Mouse (Mus musculus) intestine, embryonic 16.5 days (tissue): ENCODE data around the gene Gm45062. TPM values are rescaled to one million over a fixed set of nuclear protein-coding genes. Genes with fewer than 3 reads are reported as not detected.
"Not testable (repeated sequence)": the region's sequence is repeated elsewhere in the genome, so short reads cannot be mapped to it uniquely, and the experiment has no call there.

ENCODE experiments used
- ATAC-seq: fragments of 200-750 bp; cut with Nextera tagmentation; 2 replicates; pipeline ENCODE4 v1.8.0; 2017; ENCODE audit warnings: moderate TSS enrichment, moderate library complexity
- H3K27ac ChIP-seq: fragments of 300-500 bp; sonication (generic); 2 replicates; pipeline ENCODE4 v1.5.1; 2014; ENCODE audit warnings: mild to moderate bottlenecking, low read length
- H3K27me3 ChIP-seq: fragments of 300-500 bp; sonication (generic); replicated peaks from 2 replicates; pipeline ENCODE4 v1.6.1; 2014; ENCODE audit warnings: low read length, control low read depth, mixed read lengths; ENCODE audit not compliant: control insufficient read depth, insufficient read depth
- H3K36me3 ChIP-seq: fragments of 300-500 bp; sonication (generic); 2 replicates; pipeline ENCODE4 v1.6.1; 2014; ENCODE audit warnings: low read length, control low read depth; ENCODE audit not compliant: control insufficient read depth, insufficient read depth
- H3K4me1 ChIP-seq: fragments of 300-500 bp; sonication (generic); 2 replicates; pipeline ENCODE4 v1.6.1; 2014; ENCODE audit warnings: low read length, control low read depth, mixed read lengths; ENCODE audit not compliant: control insufficient read depth, insufficient read depth
- H3K4me2 ChIP-seq: fragments of 300-500 bp; sonication (generic); 2 replicates; pipeline ENCODE4 v1.6.1; 2014; ENCODE audit warnings: low read depth, low read length, control low read depth
- H3K4me3 ChIP-seq: fragments of 300-500 bp; sonication (generic); 2 replicates; pipeline ENCODE4 v1.5.1; 2014; ENCODE audit warnings: mild to moderate bottlenecking, low read length
- H3K9ac ChIP-seq: fragments of 300-500 bp; sonication (generic); 2 replicates; pipeline ENCODE4 v1.6.1; 2014; ENCODE audit warnings: low read depth, low read length
- H3K9me3 ChIP-seq: fragments of 300-500 bp; sonication (generic); 2 replicates; pipeline ENCODE4 v1.6.1; 2016; ENCODE audit warnings: low read length, control low read depth; ENCODE audit not compliant: control insufficient read depth
- WGBS: fragments of 180-500 bp; shearing (Covaris S2); extraction: QIAGEN DNeasy Blood & Tissue Kit; methylation state at CpG from one replicate; pipeline ENCODE4 v1.1.7; 2014; 5-methylcytosine and 5-hydroxymethylcytosine counted together
- polyA plus RNA-seq: library from polyadenylated mRNA; unstranded; fragments of >200 nt; fragmentation: Nextera tagmentation; extraction: Ambion mirVana; gene quantifications from 2 replicates; pipeline ENCODE4 v1.2.1, GENCODE M21; 2015

The Gm45062 gene
- polyA plus RNA-seq, 1 experiment from 2014 or later = 6.2 TPM

GRCm38 (mm10) chr6:8511447-8511846, 252.2 kb downstream of the Gm45062 start:
- Histone ChIP-seq H3K9me3 (no peaks in the 10 kb centered on the region), H3K4me3 (peak overlapping the region; percentile 93), H3K36me3 (no peaks in the 10 kb centered on the region), H3K4me1 (peaks cover 15% of the 10 kb centered on the region; the same call in 1 of the 2 replicates), H3K27ac (no peak overlapping the region), H3K27me3 (no peaks in the 10 kb centered on the region), H3K9ac (0 out of 2 replicates have a peak overlapping the region, but pooled peaks have one; percentile 14), H3K4me2 (peak overlapping the region; percentile 59)
- 25% methylated on average over 3 of the region's 3 CpGs for WGBS
- no peak for ATAC-seq

GRCm38 (mm10) chr6:8512416-8512815, 253.2 kb downstream of the Gm45062 start:
- Histone ChIP-seq H3K9ac (0 out of 2 replicates have a peak overlapping the region, but pooled peaks have one; percentile 14), H3K9me3 (no peaks in the 10 kb centered on the region), H3K4me2 (peak overlapping the region; percentile 59), H3K27ac (no peak overlapping the region), H3K4me3 (peak overlapping the region; percentile 30), H3K4me1 (peaks cover 15% of the 10 kb centered on the region; the same call in 1 of the 2 replicates), H3K27me3 (no peaks in the 10 kb centered on the region), H3K36me3 (no peaks in the 10 kb centered on the region)
- WGBS = 35% methylated on average over 8 of the region's 8 CpGs
- no peak for ATAC-seq

GRCm38 (mm10) chr6:8519687-8520086, 260.4 kb downstream of the Gm45062 start:
- no peak overlapping the region for H3K27ac ChIP-seq

DNA sequence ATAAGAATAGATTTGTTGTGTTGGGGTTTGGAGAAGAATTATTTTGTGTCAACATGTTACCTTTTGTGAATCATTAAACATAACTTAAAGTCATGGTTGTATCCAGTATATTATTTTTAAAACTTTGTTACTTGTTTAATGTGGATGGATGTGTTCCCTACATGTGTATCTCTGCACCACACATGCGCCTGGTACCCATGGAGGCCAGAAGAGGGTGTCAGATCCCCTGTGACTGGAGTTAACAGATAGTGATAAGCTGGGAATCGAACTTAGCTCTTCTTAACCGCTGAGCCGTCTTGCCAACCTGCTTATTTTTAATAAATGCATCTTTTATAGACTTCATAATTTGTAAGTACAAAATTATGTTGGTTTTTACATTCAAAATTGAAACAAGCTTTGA, 262.0 kb downstream of the Gm45062 start:
- no peak overlapping the region for H3K27ac ChIP-seq
- WGBS = 96% methylated on average over 4 of the region's 4 CpGs
- H3K36me3 ChIP-seq = no peaks in the 10 kb centered on the region
- H3K9me3 ChIP-seq = no peaks in the 10 kb centered on the region
- no peak overlapping the region for H3K9ac ChIP-seq
- no peak overlapping the region for H3K4me2 ChIP-seq
- H3K4me3 ChIP-seq = no peak overlapping the region
- ATAC-seq = no peak
- no peaks in the 10 kb centered on the region for H3K27me3 ChIP-seq
- no peaks in the 10 kb centered on the region for H3K4me1 ChIP-seq

More at GRCm38 (mm10) chr6:8519687-8520086, 260.4 kb downstream of the Gm45062 start:
- ATAC-seq = no peak
- 59% methylated on average over 3 of the region's 3 CpGs for WGBS
- no peaks in the 10 kb centered on the region for H3K4me1 ChIP-seq
- no peaks in the 10 kb centered on the region for H3K27me3 ChIP-seq
- H3K4me2 ChIP-seq = no peak overlapping the region
- H3K4me3 ChIP-seq = no peak overlapping the region
- H3K9me3 ChIP-seq = no peaks in the 10 kb centered on the region
- no peaks in the 10 kb centered on the region for H3K36me3 ChIP-seq
- H3K9ac ChIP-seq = no peak overlapping the region

DNA sequence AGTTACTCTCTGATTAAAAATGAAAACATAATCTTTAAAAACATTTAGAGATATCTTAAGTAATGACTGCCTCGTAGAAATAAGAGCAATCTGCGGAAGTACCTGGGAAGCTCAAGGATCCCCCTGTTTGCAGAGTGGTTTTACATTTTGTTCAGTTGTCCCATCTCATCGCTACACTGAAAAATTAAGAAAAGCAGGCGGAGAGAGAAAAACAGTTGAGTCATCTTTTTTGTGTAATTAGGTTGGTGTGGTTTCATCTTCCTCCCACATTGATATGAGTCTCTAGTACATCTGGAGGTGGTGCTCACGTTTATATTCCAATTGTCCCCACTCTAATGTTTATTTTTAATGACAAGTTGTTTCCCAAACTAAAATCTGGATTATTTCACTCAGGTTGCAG, 265.5 kb downstream of the Gm45062 start:
- Histone ChIP-seq H3K4me3 (no peak overlapping the region), H3K4me2 (no peak overlapping the region), H3K4me1 (no peaks in the 10 kb centered on the region), H3K27ac (no peak overlapping the region), H3K9me3 (no peaks in the 10 kb centered on the region), H3K36me3 (no peaks in the 10 kb centered on the region), H3K9ac (no peak overlapping the region), H3K27me3 (no peaks in the 10 kb centered on the region)
- 83% methylated on average over 5 of the region's 5 CpGs for WGBS
- ATAC-seq = no peak

GRCm38 (mm10) chr6:8531104-8531894, 272.0 kb downstream of the Gm45062 start:
- WGBS = 69% methylated on average over 4 of the region's 4 CpGs
- 0 out of 2 replicates have a peak, but pooled peaks have one; percentile 31 for ATAC-seq
- Histone ChIP-seq H3K4me3 (no peak overlapping the region), H3K4me2 (no peak overlapping the region), H3K4me1 (no peaks in the 10 kb centered on the region), H3K9ac (no peak overlapping the region), H3K27ac (no peak overlapping the region), H3K27me3 (no peaks in the 10 kb centered on the region), H3K9me3 (no peaks in the 10 kb centered on the region), H3K36me3 (no peaks in the 10 kb centered on the region)

GRCm38 (mm10) chr6:8536944-8537343, 277.7 kb downstream of the Gm45062 start:
- H3K27me3 ChIP-seq = no peaks in the 10 kb centered on the region
- H3K27ac ChIP-seq = no peak overlapping the region
- no peaks in the 10 kb centered on the region for H3K9me3 ChIP-seq
- H3K4me2 ChIP-seq = no peak overlapping the region
- no peak overlapping the region for H3K4me3 ChIP-seq
- H3K9ac ChIP-seq = no peak overlapping the region
- no peaks in the 10 kb centered on the region for H3K4me1 ChIP-seq
- no peaks in the 10 kb centered on the region for H3K36me3 ChIP-seq
- no peak for ATAC-seq
- WGBS = 86% methylated on average over 2 of the region's 2 CpGs

- not testable (repeated sequence) for H3K4me1 ChIP-seq
Measured at GRCm38 (mm10) chr6:8541531-8541930, 282.3 kb downstream of the Gm45062 start.

GRCm38 (mm10) chr6:8544822-8545221, 285.6 kb downstream of the Gm45062 start:
- WGBS = 95% methylated on average over 5 of the region's 5 CpGs
- no peaks in the 10 kb centered on the region for H3K9me3 ChIP-seq
- no peak overlapping the region for H3K4me3 ChIP-seq
- H3K36me3 ChIP-seq = no peaks in the 10 kb centered on the region
- no peak overlapping the region for H3K9ac ChIP-seq
- H3K4me2 ChIP-seq = no peak overlapping the region
- H3K27me3 ChIP-seq = no peaks in the 10 kb centered on the region
- no peak overlapping the region for H3K27ac ChIP-seq
- H3K4me1 ChIP-seq = no peaks in the 10 kb centered on the region
- no peak for ATAC-seq

More at GRCm38 (mm10) chr6:8541531-8541930, 282.3 kb downstream of the Gm45062 start:
- H3K4me3 ChIP-seq, H3K9ac ChIP-seq, H3K9me3 ChIP-seq, H3K27me3 ChIP-seq, H3K36me3 ChIP-seq, H3K27ac ChIP-seq, ATAC-seq, H3K4me2 ChIP-seq: not testable (repeated sequence)
- WGBS = 86% methylated on average over 3 of the region's 4 CpGs
